Mouse (Mus musculus): ENCODE measurements around the gene Adam12. TPM values are rescaled to one million over a fixed set of nuclear protein-coding genes. Genes with fewer than 3 reads are reported as not detected.

Adam12 gene
- polyA plus RNA-seq, 1 experiment = 1.5 TPM

DNA sequence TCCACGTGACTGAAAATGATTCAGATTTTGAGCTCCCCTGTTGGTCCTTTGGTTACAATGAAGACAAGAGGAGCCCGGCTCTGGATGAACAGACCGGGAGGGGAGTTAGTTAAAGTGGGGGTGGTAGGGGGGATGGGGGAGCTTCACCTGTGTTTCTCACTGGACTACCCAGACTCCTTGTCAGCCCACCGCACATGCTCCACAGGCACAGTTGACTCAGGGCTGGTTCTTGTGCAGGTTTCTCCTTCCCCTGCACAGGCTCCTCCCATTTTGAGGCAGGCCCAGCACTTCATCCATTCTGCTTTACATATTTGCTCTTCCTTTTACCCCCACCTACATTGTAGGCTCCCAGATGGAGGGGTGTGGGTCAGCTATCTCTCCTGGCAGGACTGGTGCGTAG lies 369.2 kb downstream of the Adam12 start:
- TF ChIP-seq EP300 (IDR thresholded peaks at IDR 0.05; ENCODE audit: insufficient read depth, low read depth, low read length) (no peak), CTCF (IDR thresholded peaks at IDR 0.05; ENCODE audit: low read depth, low read length) (no peak), POLR2A (IDR thresholded peaks at IDR 0.05; ENCODE audit: insufficient read depth, low read length) (no peak)
- H3K36me3 ChIP-seq (ENCODE audit: control insufficient read depth, insufficient read depth, low read length, poor library complexity, severe bottlenecking) = no peaks in the 10 kb centered on the region
- no peak overlapping the region for H3K27ac ChIP-seq (ENCODE audit: insufficient read depth, low read length)
- no peaks in the 10 kb centered on the region for H3K27me3 ChIP-seq (ENCODE audit: control insufficient read depth, insufficient read depth, low read length, poor library complexity, severe bottlenecking)
- no peaks in the 10 kb centered on the region for H3K4me1 ChIP-seq (ENCODE audit: control insufficient read depth, insufficient read depth, low read length)
- no peak overlapping the region for H3K4me3 ChIP-seq (ENCODE audit: low read depth, low read length)
- no peak overlapping the region for H3K9ac ChIP-seq (ENCODE audit: low read depth, poor library complexity, severe bottlenecking)
- no peaks in the 10 kb centered on the region for H3K9me3 ChIP-seq (replicated peaks; ENCODE audit: control insufficient read depth, insufficient read depth, low read length, poor library complexity, severe bottlenecking)

DNA sequence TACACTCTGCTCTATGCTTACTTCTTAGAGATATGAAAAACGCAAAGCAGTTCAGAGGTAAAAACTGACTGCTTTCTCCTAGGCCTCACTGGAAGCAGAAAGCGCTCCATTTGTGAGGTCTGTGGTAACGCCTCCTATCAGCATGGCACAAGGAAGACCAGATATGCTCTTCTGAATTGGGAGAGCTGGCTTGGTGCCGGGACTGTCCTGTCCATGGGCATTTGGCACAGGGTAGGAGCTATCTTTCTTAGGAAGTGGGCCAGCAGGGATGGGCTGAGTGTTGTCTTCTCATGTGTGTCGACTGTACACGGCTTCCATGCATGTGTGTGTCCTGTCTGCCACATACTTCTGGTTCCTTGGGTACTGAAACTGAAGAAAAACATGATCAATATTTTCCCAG lies 369.7 kb downstream of the Adam12 start:
- H3K27ac ChIP-seq (ENCODE audit: insufficient read depth, low read length) = no peak overlapping the region
- no peak overlapping the region for H3K9ac ChIP-seq (ENCODE audit: low read depth, poor library complexity, severe bottlenecking)
- TF ChIP-seq POLR2A (IDR thresholded peaks at IDR 0.05; ENCODE audit: insufficient read depth, low read length) (no peak), EP300 (IDR thresholded peaks at IDR 0.05; ENCODE audit: insufficient read depth, low read depth, low read length) (no peak), CTCF (IDR thresholded peaks at IDR 0.05; ENCODE audit: low read depth, low read length) (no peak)
- H3K27me3 ChIP-seq (ENCODE audit: control insufficient read depth, insufficient read depth, low read length, poor library complexity, severe bottlenecking) = no peaks in the 10 kb centered on the region
- no peaks in the 10 kb centered on the region for H3K36me3 ChIP-seq (ENCODE audit: control insufficient read depth, insufficient read depth, low read length, poor library complexity, severe bottlenecking)
- no peaks in the 10 kb centered on the region for H3K4me1 ChIP-seq (ENCODE audit: control insufficient read depth, insufficient read depth, low read length)
- no peaks in the 10 kb centered on the region for H3K9me3 ChIP-seq (replicated peaks; ENCODE audit: control insufficient read depth, insufficient read depth, low read length, poor library complexity, severe bottlenecking)
- no peak overlapping the region for H3K4me3 ChIP-seq (ENCODE audit: low read depth, low read length)

DNA sequence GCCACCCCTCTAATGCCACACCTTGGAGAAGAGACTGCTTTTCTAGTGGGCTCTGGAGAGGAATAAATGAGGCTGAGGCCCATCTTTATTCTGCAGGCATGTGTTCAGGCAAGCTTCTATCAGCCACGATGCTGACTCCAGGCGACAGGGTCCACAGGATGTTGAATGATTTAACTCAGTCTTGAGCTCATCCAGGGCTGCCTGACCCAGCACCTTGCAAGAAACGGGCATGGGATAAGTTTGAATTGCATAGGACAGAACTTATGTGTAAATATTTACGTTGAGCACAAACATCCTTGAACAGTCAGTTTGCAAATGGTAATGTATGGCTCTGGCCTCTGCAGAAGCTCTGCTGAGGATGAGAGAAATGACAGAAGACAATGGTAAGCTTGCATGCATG lies 372.4 kb downstream of the Adam12 start:
- H3K9me3 ChIP-seq (replicated peaks; ENCODE audit: control insufficient read depth, insufficient read depth, low read length, poor library complexity, severe bottlenecking) = no peaks in the 10 kb centered on the region
- H3K4me3 ChIP-seq (ENCODE audit: low read depth, low read length) = no peak overlapping the region
- no peaks in the 10 kb centered on the region for H3K4me1 ChIP-seq (ENCODE audit: control insufficient read depth, insufficient read depth, low read length)
- TF ChIP-seq EP300 (IDR thresholded peaks at IDR 0.05; ENCODE audit: insufficient read depth, low read depth, low read length) (no peak), POLR2A (IDR thresholded peaks at IDR 0.05; ENCODE audit: insufficient read depth, low read length) (no peak), CTCF (IDR thresholded peaks at IDR 0.05; ENCODE audit: low read depth, low read length) (no peak)
- no peak overlapping the region for H3K9ac ChIP-seq (ENCODE audit: low read depth, poor library complexity, severe bottlenecking)
- no peaks in the 10 kb centered on the region for H3K27me3 ChIP-seq (ENCODE audit: control insufficient read depth, insufficient read depth, low read length, poor library complexity, severe bottlenecking)
- H3K36me3 ChIP-seq (ENCODE audit: control insufficient read depth, insufficient read depth, low read length, poor library complexity, severe bottlenecking) = no peaks in the 10 kb centered on the region
- no peak overlapping the region for H3K27ac ChIP-seq (ENCODE audit: insufficient read depth, low read length)

DNA sequence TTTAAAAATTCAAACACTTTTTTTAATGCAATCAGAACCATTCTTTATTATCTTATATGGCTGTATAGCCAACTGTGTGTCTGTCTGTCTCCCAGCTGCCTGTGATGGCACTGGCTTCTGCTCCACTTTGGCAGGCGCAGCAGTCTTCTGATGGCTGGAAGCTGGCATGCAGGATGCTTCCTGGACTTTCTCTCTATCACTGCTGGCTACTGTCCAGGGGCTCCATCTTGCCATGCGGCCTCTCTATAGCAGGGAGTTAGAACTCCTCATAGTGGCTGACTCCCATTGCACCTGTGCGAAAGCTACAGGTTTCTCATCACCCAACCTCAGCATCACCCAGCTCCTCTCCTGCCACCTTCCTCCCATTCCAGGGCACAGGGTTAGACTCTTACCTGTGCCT lies 373.4 kb downstream of the Adam12 start:
- H3K27me3 ChIP-seq (ENCODE audit: control insufficient read depth, insufficient read depth, low read length, poor library complexity, severe bottlenecking) = no peaks in the 10 kb centered on the region
- H3K4me1 ChIP-seq (ENCODE audit: control insufficient read depth, insufficient read depth, low read length) = no peaks in the 10 kb centered on the region
- no peaks in the 10 kb centered on the region for H3K9me3 ChIP-seq (replicated peaks; ENCODE audit: control insufficient read depth, insufficient read depth, low read length, poor library complexity, severe bottlenecking)
- TF ChIP-seq EP300 (IDR thresholded peaks at IDR 0.05; ENCODE audit: insufficient read depth, low read depth, low read length) = no peak
- no peak for TF ChIP-seq POLR2A (IDR thresholded peaks at IDR 0.05; ENCODE audit: insufficient read depth, low read length)
- TF ChIP-seq CTCF (IDR thresholded peaks at IDR 0.05; ENCODE audit: low read depth, low read length) = no peak
- H3K27ac ChIP-seq (ENCODE audit: insufficient read depth, low read length) = no peak overlapping the region
- no peak overlapping the region for H3K4me3 ChIP-seq (ENCODE audit: low read depth, low read length)
- H3K9ac ChIP-seq (ENCODE audit: low read depth, poor library complexity, severe bottlenecking) = no peak overlapping the region
- no peaks in the 10 kb centered on the region for H3K36me3 ChIP-seq (ENCODE audit: control insufficient read depth, insufficient read depth, low read length, poor library complexity, severe bottlenecking)

DNA sequence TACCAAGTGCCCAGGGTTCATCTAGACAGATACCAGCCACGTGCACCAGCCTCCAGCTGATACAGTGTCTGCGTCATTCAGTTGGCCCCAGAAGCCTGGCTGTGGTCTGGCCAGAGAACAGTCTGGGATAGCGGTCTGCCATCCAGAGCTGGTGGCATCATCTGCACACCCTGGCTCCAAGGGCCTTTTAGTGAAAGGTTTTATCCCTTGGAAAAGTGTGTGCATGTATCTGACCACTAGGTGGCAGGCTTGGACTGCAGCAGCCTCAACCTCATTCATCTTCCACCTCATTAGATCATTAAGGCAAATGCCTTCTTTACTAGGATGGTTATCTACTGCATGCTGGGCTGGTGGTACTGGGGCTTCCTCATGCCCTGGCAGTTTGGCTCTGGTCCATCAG lies 375.7 kb downstream of the Adam12 start:
- no peaks in the 10 kb centered on the region for H3K27me3 ChIP-seq (ENCODE audit: control insufficient read depth, insufficient read depth, low read length, poor library complexity, severe bottlenecking)
- no peaks in the 10 kb centered on the region for H3K36me3 ChIP-seq (ENCODE audit: control insufficient read depth, insufficient read depth, low read length, poor library complexity, severe bottlenecking)
- no peaks in the 10 kb centered on the region for H3K9me3 ChIP-seq (replicated peaks; ENCODE audit: control insufficient read depth, insufficient read depth, low read length, poor library complexity, severe bottlenecking)
- H3K27ac ChIP-seq (ENCODE audit: insufficient read depth, low read length) = no peak overlapping the region
- H3K4me1 ChIP-seq (ENCODE audit: control insufficient read depth, insufficient read depth, low read length) = no peaks in the 10 kb centered on the region
- H3K9ac ChIP-seq (ENCODE audit: low read depth, poor library complexity, severe bottlenecking) = no peak overlapping the region
- H3K4me3 ChIP-seq (ENCODE audit: low read depth, low read length) = no peak overlapping the region
- TF ChIP-seq POLR2A (IDR thresholded peaks at IDR 0.05; ENCODE audit: insufficient read depth, low read length) (no peak), EP300 (IDR thresholded peaks at IDR 0.05; ENCODE audit: insufficient read depth, low read depth, low read length) (no peak), CTCF (IDR thresholded peaks at IDR 0.05; ENCODE audit: low read depth, low read length) (peak; percentile 61)

DNA sequence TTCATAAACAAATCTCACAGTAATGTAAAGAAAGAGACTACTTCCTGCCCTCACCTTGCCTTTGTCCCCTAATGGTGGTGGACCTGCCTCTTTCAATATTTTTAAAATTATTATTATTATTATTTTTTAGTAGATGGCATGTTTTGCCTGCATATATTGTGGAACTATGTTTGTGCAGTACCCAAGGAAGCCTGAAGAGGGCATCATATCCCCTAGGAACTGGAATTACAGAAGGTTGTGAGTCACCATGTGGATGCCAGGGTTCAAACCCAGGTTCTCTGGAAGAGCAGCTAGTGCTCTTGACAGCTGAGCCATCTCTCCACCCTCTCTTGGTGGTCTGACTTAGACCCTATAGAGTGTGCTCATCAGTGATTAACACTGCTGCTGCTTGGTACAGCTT lies 381.2 kb downstream of the Adam12 start:
- Histone ChIP-seq H3K9me3 (replicated peaks; ENCODE audit: control insufficient read depth, insufficient read depth, low read length, poor library complexity, severe bottlenecking) (no peaks in the 10 kb centered on the region), H3K4me1 (ENCODE audit: control insufficient read depth, insufficient read depth, low read length) (no peaks in the 10 kb centered on the region), H3K36me3 (ENCODE audit: control insufficient read depth, insufficient read depth, low read length, poor library complexity, severe bottlenecking) (no peaks in the 10 kb centered on the region), H3K9ac (ENCODE audit: low read depth, poor library complexity, severe bottlenecking) (no peak overlapping the region), H3K4me3 (ENCODE audit: low read depth, low read length) (no peak overlapping the region), H3K27ac (ENCODE audit: insufficient read depth, low read length) (no peak overlapping the region), H3K27me3 (ENCODE audit: control insufficient read depth, insufficient read depth, low read length, poor library complexity, severe bottlenecking) (no peaks in the 10 kb centered on the region)
- no peak for TF ChIP-seq EP300 (IDR thresholded peaks at IDR 0.05; ENCODE audit: insufficient read depth, low read depth, low read length)
- no peak for TF ChIP-seq POLR2A (IDR thresholded peaks at IDR 0.05; ENCODE audit: insufficient read depth, low read length)
- TF ChIP-seq CTCF (IDR thresholded peaks at IDR 0.05; ENCODE audit: low read depth, low read length) = no peak

All from ES-Bruce4 (cell line).